Mouse (Mus musculus): ENCODE results near the gene Cutc. TPM values are rescaled to one million over a fixed set of nuclear protein-coding genes. Genes with fewer than 3 reads are reported as not detected.

Cutc gene
- polyA plus RNA-seq, 1 experiment from 2014 or later: 9.0 TPM

DNA sequence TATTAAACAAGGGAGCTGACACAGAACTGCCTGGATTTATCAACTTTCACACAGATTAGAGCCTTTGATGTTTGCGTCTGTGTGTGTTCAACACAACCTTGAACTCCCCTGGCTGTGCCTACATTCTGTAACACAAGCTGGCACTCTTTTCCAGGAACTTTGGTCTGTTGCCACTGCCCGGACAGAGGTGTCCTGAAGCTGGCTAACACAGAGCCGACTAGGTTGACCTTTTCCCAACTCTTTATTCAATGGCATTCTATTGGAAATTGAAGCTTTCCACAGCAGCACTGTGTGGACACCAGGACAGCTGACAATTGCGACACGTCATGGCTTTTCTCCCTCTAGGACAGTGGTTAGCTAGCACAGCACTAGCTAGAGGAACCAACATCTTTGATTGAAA lies 44.4 kb downstream of the Cutc start:
- H3K4me3 ChIP-seq (ENCODE audit: low read depth, low read length): no peak overlapping the region
- DNase-seq (ENCODE audit: low spot score) (no peak), ATAC-seq (no peak)
- no peaks in the 10 kb centered on the region for H3K4me1 ChIP-seq (ENCODE audit: control insufficient read depth, insufficient read depth, low read length)
- H3K9ac ChIP-seq (ENCODE audit: low read length): no peak overlapping the region
- WGBS: 88% methylated on average over 5 of the region's 5 CpGs
- H3K9me3 ChIP-seq (replicated peaks; ENCODE audit: control insufficient read depth, low read length): no peaks in the 10 kb centered on the region
- H3K27ac ChIP-seq (ENCODE audit: low read depth, low read length): no peak overlapping the region
- no peaks in the 10 kb centered on the region for H3K27me3 ChIP-seq (replicated peaks; ENCODE audit: control insufficient read depth, insufficient read depth, low read length)
- H3K36me3 ChIP-seq (ENCODE audit: control insufficient read depth, insufficient read depth, low read length): no peaks in the 10 kb centered on the region
- no peak overlapping the region for H3K4me2 ChIP-seq (ENCODE audit: low read length)

DNA sequence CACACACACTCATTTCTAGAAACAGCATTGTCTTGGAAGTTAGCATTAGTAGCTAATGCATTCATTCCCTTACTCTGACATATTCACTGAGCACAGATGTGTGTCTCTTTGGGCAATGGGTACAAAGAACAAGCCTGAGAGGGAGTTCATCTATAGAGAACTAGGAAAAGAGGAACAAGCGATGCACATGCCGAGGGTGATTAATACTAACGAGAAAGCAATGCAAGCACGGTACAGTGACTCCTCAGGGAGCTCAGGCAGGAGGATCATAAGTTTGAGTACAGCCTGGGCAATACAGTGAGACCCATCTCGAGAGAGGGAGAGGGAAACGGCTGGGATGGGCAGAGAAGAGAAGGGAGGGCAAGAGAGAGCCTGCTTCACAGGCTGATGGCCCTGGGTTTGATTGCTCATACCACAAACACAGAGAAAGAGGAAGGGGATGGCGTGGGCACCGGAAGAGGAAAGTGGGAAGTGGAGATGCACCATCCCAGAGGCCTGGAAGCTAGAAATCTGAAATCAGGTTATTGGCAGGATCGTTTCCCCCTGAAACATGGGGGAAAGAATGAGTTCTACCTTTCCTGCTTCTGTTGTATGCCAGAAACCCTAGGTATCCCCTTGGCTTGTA lies 48.7 kb downstream of the Cutc start:
- Histone ChIP-seq H3K9ac (ENCODE audit: low read length) (no peak overlapping the region), H3K9me3 (replicated peaks; ENCODE audit: control insufficient read depth, low read length) (no peaks in the 10 kb centered on the region)
- 69% methylated on average over 9 of the region's 9 CpGs for whole genome bisulfite sequencing

DNA sequence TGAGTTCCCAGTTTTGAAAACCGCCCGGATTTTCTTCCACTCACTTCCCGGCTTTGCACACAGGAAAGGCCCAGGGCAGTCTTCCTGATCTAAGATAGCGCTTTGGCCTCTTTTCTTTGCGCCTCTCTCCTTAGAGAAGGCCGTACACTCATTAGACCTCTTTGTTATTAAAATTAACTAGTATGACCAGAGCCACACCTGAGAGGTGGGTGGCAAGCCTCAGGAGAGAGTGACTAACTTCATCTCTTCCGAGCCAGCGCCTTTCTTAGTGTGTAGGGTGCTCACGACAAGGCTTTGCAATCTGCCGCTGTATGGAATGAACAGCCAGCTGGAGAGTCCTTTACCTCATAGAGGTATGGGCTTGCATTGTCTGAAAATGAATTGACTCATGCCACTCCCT lies 51.1 kb downstream of the Cutc start:
- H3K27ac ChIP-seq (ENCODE audit: low read depth, low read length): no peak overlapping the region
- H3K36me3 ChIP-seq (ENCODE audit: control insufficient read depth, insufficient read depth, low read length): no peaks in the 10 kb centered on the region
- no peak overlapping the region for H3K9ac ChIP-seq (ENCODE audit: low read length)
- WGBS: 74% methylated on average over 10 of the region's 10 CpGs
- no peaks in the 10 kb centered on the region for H3K4me1 ChIP-seq (ENCODE audit: control insufficient read depth, insufficient read depth, low read length)
- DNase-seq (ENCODE audit: low spot score) (no peak), ATAC-seq (no peak)
- H3K9me3 ChIP-seq (replicated peaks; ENCODE audit: control insufficient read depth, low read length): no peaks in the 10 kb centered on the region
- no peak overlapping the region for H3K4me3 ChIP-seq (ENCODE audit: low read depth, low read length)
- no peaks in the 10 kb centered on the region for H3K27me3 ChIP-seq (replicated peaks; ENCODE audit: control insufficient read depth, insufficient read depth, low read length)
- no peak overlapping the region for H3K4me2 ChIP-seq (ENCODE audit: low read length)

More for the DNA sequence above, 48.7 kb downstream of the Cutc start:
- Histone ChIP-seq H3K27ac (ENCODE audit: low read depth, low read length) (no peak overlapping the region), H3K36me3 (ENCODE audit: control insufficient read depth, insufficient read depth, low read length) (no peaks in the 10 kb centered on the region), H3K4me3 (ENCODE audit: low read depth, low read length) (no peak overlapping the region), H3K4me1 (ENCODE audit: control insufficient read depth, insufficient read depth, low read length) (no peaks in the 10 kb centered on the region), H3K27me3 (replicated peaks; ENCODE audit: control insufficient read depth, insufficient read depth, low read length) (no peaks in the 10 kb centered on the region), H3K4me2 (ENCODE audit: low read length) (no peak overlapping the region)
- no peak for ATAC-seq
- no peak for DNase-seq (ENCODE audit: low spot score)

DNA sequence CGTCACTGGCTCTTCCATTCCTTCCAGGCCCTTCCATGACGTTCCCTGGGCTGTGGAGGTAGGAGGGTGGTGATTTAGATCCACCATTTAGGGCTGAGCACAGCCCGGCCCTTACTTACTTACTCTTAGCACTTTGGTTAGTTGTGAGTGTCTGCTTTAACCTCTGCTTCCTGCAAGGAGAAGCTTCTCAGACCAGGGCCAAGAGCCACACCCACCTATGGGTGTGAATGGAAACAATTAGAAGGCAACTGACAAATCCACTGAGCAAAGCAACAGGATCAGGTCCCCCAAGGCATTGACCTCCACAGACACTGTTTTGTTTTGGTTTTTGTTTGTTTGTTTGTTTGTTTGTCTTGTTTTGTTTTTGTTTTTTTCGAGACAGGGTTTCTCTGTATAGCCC lies 56.5 kb downstream of the Cutc start:
- WGBS: 42% methylated on average over 4 of the region's 4 CpGs
- no peaks in the 10 kb centered on the region for H3K4me1 ChIP-seq (ENCODE audit: control insufficient read depth, insufficient read depth, low read length)
- no peak for ATAC-seq

DNA sequence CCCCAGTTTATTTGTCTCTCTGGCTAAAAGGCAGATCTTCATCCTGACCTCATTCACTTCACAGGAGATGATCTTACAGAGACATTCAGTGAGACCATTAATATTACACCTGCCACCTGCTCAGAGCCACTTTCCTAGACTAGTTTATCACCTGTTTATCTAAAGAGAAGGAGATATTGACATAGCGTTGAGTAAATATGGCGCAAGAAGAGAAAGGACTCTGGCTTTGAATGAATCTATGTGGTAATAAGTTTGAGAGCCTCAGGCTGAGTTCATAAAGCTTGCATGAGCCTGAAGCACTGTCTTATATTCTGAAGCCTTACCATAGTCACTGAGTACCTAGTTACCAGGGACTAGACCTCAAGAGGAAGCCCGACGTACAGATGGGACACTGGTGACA lies 58.6 kb downstream of the Cutc start:
- H3K4me3 ChIP-seq (ENCODE audit: low read depth, low read length): no peak overlapping the region
- no peaks in the 10 kb centered on the region for H3K36me3 ChIP-seq (ENCODE audit: control insufficient read depth, insufficient read depth, low read length)
- no peak overlapping the region for H3K4me2 ChIP-seq (ENCODE audit: low read length)
- no peaks in the 10 kb centered on the region for H3K4me1 ChIP-seq (ENCODE audit: control insufficient read depth, insufficient read depth, low read length)
- H3K9me3 ChIP-seq (replicated peaks; ENCODE audit: control insufficient read depth, low read length): no peaks in the 10 kb centered on the region
- no peak overlapping the region for H3K27ac ChIP-seq (ENCODE audit: low read depth, low read length)
- no peak overlapping the region for H3K9ac ChIP-seq (ENCODE audit: low read length)
- WGBS: 97% methylated on average over 4 of the region's 4 CpGs
- no peaks in the 10 kb centered on the region for H3K27me3 ChIP-seq (replicated peaks; ENCODE audit: control insufficient read depth, insufficient read depth, low read length)
- DNase-seq (ENCODE audit: low spot score) (no peak), ATAC-seq (no peak)

More for the DNA sequence above, 56.5 kb downstream of the Cutc start:
- Histone ChIP-seq H3K27ac (ENCODE audit: low read depth, low read length) (no peak overlapping the region), H3K27me3 (replicated peaks; ENCODE audit: control insufficient read depth, insufficient read depth, low read length) (no peaks in the 10 kb centered on the region), H3K4me2 (ENCODE audit: low read length) (no peak overlapping the region), H3K36me3 (ENCODE audit: control insufficient read depth, insufficient read depth, low read length) (no peaks in the 10 kb centered on the region), H3K9ac (ENCODE audit: low read length) (no peak overlapping the region), H3K9me3 (replicated peaks; ENCODE audit: control insufficient read depth, low read length) (no peaks in the 10 kb centered on the region), H3K4me3 (ENCODE audit: low read depth, low read length) (no peak overlapping the region)
- DNase-seq (ENCODE audit: low spot score): no peak

DNA sequence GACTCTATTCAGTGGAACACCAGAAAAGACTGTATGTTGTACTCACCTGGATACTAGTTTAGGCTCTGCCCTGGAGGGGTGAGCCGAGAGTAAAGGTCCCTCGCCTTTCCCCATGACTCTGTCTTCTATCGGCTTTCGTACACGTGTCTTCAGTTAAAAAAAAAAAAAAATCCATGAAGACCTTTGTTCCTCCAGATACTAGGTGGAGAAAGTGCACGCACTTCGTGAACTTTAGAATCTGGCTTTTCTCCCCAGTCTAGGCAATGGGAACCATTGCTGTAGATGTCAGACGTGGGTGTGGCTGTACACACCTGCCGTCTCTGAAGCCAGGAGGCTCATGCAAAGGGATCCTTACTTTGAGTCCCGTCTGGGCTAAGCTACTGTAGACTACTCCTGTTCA lies 60.5 kb downstream of the Cutc start:
- Histone ChIP-seq H3K27ac (ENCODE audit: low read depth, low read length) (no peak overlapping the region), H3K4me2 (ENCODE audit: low read length) (no peak overlapping the region), H3K9ac (ENCODE audit: low read length) (no peak overlapping the region), H3K4me1 (ENCODE audit: control insufficient read depth, insufficient read depth, low read length) (no peaks in the 10 kb centered on the region), H3K36me3 (ENCODE audit: control insufficient read depth, insufficient read depth, low read length) (no peaks in the 10 kb centered on the region), H3K27me3 (replicated peaks; ENCODE audit: control insufficient read depth, insufficient read depth, low read length) (no peaks in the 10 kb centered on the region), H3K9me3 (replicated peaks; ENCODE audit: control insufficient read depth, low read length) (no peaks in the 10 kb centered on the region), H3K4me3 (ENCODE audit: low read depth, low read length) (no peak overlapping the region)
- ATAC-seq (no peak), DNase-seq (ENCODE audit: low spot score) (no peak)
- 88% methylated on average over 10 of the region's 10 CpGs for WGBS

DNA sequence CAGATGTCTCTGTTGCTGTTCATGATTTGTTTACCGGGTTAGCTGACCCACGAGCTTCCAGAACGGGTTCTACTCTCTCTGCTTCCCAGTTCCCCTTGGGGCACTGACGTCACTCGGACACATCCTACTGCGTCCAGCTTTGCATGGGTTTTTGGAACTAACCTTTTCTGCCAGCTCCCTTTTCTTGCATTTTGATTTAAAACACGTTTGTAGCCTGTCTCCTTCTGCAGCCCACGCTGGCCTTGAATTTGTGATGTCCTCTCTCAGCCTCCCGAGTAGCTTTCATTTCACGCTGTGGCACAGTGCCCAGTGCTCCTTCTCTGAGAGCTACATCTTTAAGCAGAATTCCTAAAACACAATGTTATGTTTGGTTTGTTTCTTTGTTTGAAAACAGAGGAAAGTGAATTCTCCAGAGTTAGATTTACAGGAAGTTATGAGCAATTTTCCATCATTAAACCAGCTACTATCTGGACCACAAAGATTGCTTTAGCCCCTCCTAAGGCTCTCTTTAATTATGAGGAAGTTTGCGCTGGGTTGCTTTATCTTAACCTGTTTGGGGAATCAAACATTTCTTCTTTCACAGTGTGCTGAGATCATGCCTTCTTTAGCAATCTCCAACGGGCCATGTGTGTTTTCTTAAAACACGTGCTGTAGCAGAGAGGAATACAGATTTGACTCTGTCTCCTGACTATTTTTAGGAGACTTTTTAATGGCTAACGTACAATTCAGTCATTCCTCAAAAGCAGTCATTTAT lies 63.0 kb downstream of the Cutc start:
- Histone ChIP-seq H3K9me3 (replicated peaks; ENCODE audit: control insufficient read depth, low read length) (no peaks in the 10 kb centered on the region), H3K27ac (ENCODE audit: low read depth, low read length) (no peak overlapping the region), H3K4me2 (ENCODE audit: low read length) (no peak overlapping the region), H3K4me3 (ENCODE audit: low read depth, low read length) (no peak overlapping the region), H3K9ac (ENCODE audit: low read length) (no peak overlapping the region), H3K27me3 (replicated peaks; ENCODE audit: control insufficient read depth, insufficient read depth, low read length) (no peaks in the 10 kb centered on the region), H3K36me3 (ENCODE audit: control insufficient read depth, insufficient read depth, low read length) (no peaks in the 10 kb centered on the region), H3K4me1 (ENCODE audit: control insufficient read depth, insufficient read depth, low read length) (no peaks in the 10 kb centered on the region)
- WGBS: 75% methylated on average over 14 of the region's 14 CpGs
- DNase-seq (ENCODE audit: low spot score) (no peak), ATAC-seq (no peak)

Other genes starting within 250 kb of the Cutc start
- gene Got1, start 228.4 kb upstream of the Cutc start, polyA plus RNA-seq (2014; fragmentation: Nextera tagmentation; extraction: Ambion mirVana): 56.9 and 65.6 TPM in 2 replicates
- 4.1 and 4.6 TPM in 2 replicates for gene Nkx2-3, start 140.7 kb upstream of the Cutc start, polyA plus RNA-seq (2014; fragmentation: Nextera tagmentation; extraction: Ambion mirVana)
- gene Slc25a28, start 78.1 kb upstream of the Cutc start, polyA plus RNA-seq (2014; fragmentation: Nextera tagmentation; extraction: Ambion mirVana): 12.0 and 12.3 TPM in 2 replicates
- 6.7 and 9.2 TPM in 2 replicates for gene Entpd7, start 63.3 kb upstream of the Cutc start, polyA plus RNA-seq (2014; fragmentation: Nextera tagmentation; extraction: Ambion mirVana)
- 5.7 and 6.7 TPM in 2 replicates for gene Cox15, start within 50 bp of the Cutc start, polyA plus RNA-seq (2014; fragmentation: Nextera tagmentation; extraction: Ambion mirVana)
- gene Abcc2, start 29.2 kb downstream of the Cutc start, polyA plus RNA-seq (2014; fragmentation: Nextera tagmentation; extraction: Ambion mirVana): not detected in 2 replicates
- 7.2 and 7.6 TPM in 2 replicates for gene Dnmbp, start 187.2 kb downstream of the Cutc start, polyA plus RNA-seq (2014; fragmentation: Nextera tagmentation; extraction: Ambion mirVana)
- gene Cpn1, start 233.6 kb downstream of the Cutc start, polyA plus RNA-seq (2014; fragmentation: Nextera tagmentation; extraction: Ambion mirVana): 0.24 and 0.38 TPM in 2 replicates

All from forebrain, embryonic 14.5 days (tissue).